Mouse (Mus musculus): ENCODE measurements around the gene Zfp362. TPM values are rescaled to one million over a fixed set of nuclear protein-coding genes. Genes with fewer than 3 reads are reported as not detected.

Gene Zfp362
- polyA plus RNA-seq, 1 experiment from 2014 or later: 44.7 TPM

DNA sequence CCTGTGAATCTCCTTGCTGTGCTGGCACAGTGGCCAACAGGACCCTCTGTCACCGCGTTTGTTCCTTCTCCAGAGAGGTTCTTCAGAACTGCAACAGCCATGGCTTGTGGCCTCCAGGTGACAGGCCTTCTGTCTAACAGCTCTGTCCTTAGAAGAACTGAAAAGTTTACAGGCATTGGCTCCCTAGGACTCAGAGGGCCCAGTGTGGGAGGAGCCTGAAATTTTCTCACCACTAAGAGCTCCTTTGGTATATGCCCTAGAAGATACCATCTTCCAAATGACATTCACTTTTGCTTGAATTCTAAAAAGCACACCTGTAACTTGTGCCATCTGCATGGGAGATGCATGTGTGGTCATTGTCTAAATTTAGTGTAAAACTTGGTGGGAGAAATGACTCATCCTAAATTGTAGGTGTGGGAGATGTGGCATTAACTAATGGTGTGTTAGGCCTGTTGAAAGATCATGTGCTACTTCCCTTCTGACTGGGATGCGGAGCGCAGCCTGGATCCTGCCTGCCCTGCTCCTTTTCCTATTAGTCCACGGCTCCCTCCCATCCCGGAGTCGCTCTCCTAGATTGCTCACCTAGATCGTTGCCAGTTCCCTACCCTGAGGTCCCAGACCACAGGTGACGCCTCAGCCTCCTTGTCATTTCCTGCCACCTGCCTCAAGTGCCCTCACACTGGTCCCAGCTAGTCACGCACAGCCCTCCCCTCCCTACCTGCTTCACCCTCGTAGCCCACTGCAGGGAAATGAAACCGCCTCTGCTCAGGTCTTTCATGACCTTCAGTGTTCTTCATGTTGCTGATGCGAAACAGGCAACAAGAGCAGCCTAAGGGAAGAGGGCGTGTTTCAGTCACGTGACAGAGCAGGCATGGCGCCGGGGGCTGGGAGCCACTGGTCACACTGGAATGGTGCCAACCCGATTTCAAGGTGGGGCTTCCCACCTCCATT lies 70.8 kb downstream of the Zfp362 start:
- no peak overlapping the region for H3K4me2 ChIP-seq (ENCODE audit: low read depth, severe bottlenecking)
- no peak overlapping the region; the same call in 1 of the 2 replicates for H3K27ac ChIP-seq (replicated peaks; ENCODE audit: low read depth, low read length)
- peaks cover 33% of the 10 kb centered on the region for H3K4me1 ChIP-seq (ENCODE audit: control insufficient read depth, insufficient read depth, low read length)
- DNase-seq (ENCODE audit: low spot score) (no peak), ATAC-seq (ENCODE audit: insufficient number of reproducible peaks, low FRiP score, low TSS enrichment, low read depth) (no peak)
- no peak overlapping the region for H3K9ac ChIP-seq (ENCODE audit: low read length)
- no peak overlapping the region for H3K4me3 ChIP-seq (ENCODE audit: low read depth, low read length)
- no peaks in the 10 kb centered on the region for H3K27me3 ChIP-seq (ENCODE audit: control insufficient read depth, insufficient read depth, low read length)
- H3K36me3 ChIP-seq (ENCODE audit: control insufficient read depth, insufficient read depth, low read length): peaks cover 5% of the 10 kb centered on the region; the same call in 1 of the 2 replicates
- 82% methylated on average over 18 of the region's 18 CpGs for WGBS
- H3K9me3 ChIP-seq (ENCODE audit: control insufficient read depth, low read length): no peaks in the 10 kb centered on the region

DNA sequence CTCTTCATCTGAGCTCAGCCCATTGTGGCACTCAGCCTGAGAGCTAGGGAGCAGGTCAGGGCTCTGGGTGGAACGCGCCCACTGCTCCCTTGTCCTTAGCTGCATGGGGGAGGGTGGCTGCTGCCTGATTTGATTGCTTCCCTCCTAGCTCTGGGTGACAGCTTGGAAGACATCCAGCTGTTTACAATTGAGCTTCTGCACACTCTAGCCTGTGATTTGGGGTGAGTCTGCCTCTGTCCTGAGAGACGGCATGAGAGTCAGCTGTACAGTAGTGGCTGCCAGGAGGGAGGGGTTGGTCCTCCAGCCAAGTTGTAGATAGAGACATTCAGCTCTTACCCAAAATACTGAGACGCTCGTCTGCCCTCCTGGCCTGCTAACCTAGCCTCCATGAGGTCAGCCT lies 71.6 kb downstream of the Zfp362 start:
- Histone ChIP-seq H3K4me2 (ENCODE audit: low read depth, severe bottlenecking) (no peak overlapping the region), H3K4me1 (ENCODE audit: control insufficient read depth, insufficient read depth, low read length) (peaks cover 41% of the 10 kb centered on the region), H3K4me3 (ENCODE audit: low read depth, low read length) (no peak overlapping the region), H3K9me3 (ENCODE audit: control insufficient read depth, low read length) (no peaks in the 10 kb centered on the region), H3K36me3 (ENCODE audit: control insufficient read depth, insufficient read depth, low read length) (peaks cover 5% of the 10 kb centered on the region; the same call in 1 of the 2 replicates), H3K27me3 (ENCODE audit: control insufficient read depth, insufficient read depth, low read length) (no peaks in the 10 kb centered on the region), H3K27ac (replicated peaks; ENCODE audit: low read depth, low read length) (no peak overlapping the region), H3K9ac (ENCODE audit: low read length) (no peak overlapping the region)
- WGBS: 71% methylated on average over 5 of the region's 5 CpGs
- no peak for DNase-seq (ENCODE audit: low spot score)
- no peak for ATAC-seq (ENCODE audit: insufficient number of reproducible peaks, low FRiP score, low TSS enrichment, low read depth)

DNA sequence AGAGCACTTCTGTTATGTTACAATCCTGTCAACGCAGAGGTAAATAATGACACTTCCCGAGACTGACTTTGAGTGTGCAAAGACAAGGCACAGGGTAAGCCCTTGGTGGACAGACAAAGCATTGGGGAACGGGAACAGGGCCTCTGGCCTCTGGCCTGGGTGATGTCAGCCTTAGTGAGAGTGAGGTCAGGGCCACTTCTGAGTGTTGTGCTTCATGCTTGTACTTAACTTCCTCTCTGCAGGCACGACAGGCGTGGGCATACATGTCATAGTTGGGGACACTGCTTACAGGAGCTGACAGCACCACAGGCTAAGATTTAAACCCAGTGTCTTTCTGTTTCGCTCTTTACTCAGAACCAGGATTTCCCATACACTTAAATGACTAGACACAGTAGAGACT lies 72.3 kb downstream of the Zfp362 start:
- DNase-seq (ENCODE audit: low spot score) (no peak), ATAC-seq (ENCODE audit: insufficient number of reproducible peaks, low FRiP score, low TSS enrichment, low read depth) (no peak)
- Histone ChIP-seq H3K4me2 (ENCODE audit: low read depth, severe bottlenecking) (no peak overlapping the region), H3K4me3 (ENCODE audit: low read depth, low read length) (no peak overlapping the region), H3K9ac (ENCODE audit: low read length) (no peak overlapping the region), H3K27ac (replicated peaks; ENCODE audit: low read depth, low read length) (no peak overlapping the region), H3K36me3 (ENCODE audit: control insufficient read depth, insufficient read depth, low read length) (peaks cover 5% of the 10 kb centered on the region; the same call in 1 of the 2 replicates), H3K4me1 (ENCODE audit: control insufficient read depth, insufficient read depth, low read length) (peaks cover 48% of the 10 kb centered on the region), H3K9me3 (ENCODE audit: control insufficient read depth, low read length) (no peaks in the 10 kb centered on the region), H3K27me3 (ENCODE audit: control insufficient read depth, insufficient read depth, low read length) (no peaks in the 10 kb centered on the region)
- WGBS: 67% methylated on average over 6 of the region's 6 CpGs

DNA sequence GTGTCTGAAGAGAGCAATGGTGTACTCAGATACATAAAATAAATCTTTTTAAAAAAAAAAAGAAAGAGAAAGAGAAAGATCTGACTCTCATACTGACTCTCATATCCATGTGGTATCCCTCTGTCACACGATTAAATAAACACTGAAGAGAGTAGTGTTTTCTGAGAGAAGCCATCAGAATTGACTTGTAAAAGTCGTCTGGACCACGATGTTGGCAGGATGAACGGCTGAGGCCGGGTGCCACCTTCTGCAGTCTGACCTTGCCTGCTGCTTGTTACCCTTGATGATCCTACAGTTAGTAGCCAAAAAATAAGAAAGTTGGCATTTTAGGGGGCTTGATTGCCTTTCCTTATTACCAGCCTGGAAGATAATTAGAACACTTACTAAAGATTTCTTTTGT lies 73.1 kb downstream of the Zfp362 start:
- no peak overlapping the region for H3K4me2 ChIP-seq (ENCODE audit: low read depth, severe bottlenecking)
- H3K9me3 ChIP-seq (ENCODE audit: control insufficient read depth, low read length): no peaks in the 10 kb centered on the region
- no peak for ATAC-seq (ENCODE audit: insufficient number of reproducible peaks, low FRiP score, low TSS enrichment, low read depth)
- no peak overlapping the region for H3K4me3 ChIP-seq (ENCODE audit: low read depth, low read length)
- no peaks in the 10 kb centered on the region for H3K27me3 ChIP-seq (ENCODE audit: control insufficient read depth, insufficient read depth, low read length)
- H3K9ac ChIP-seq (ENCODE audit: low read length): no peak overlapping the region
- DNase-seq (ENCODE audit: low spot score): no peak
- WGBS: 74% methylated on average over 5 of the region's 5 CpGs
- H3K36me3 ChIP-seq (ENCODE audit: control insufficient read depth, insufficient read depth, low read length): peaks cover 5% of the 10 kb centered on the region; the same call in 1 of the 2 replicates
- no peak overlapping the region for H3K27ac ChIP-seq (replicated peaks; ENCODE audit: low read depth, low read length)
- peaks cover 49% of the 10 kb centered on the region for H3K4me1 ChIP-seq (ENCODE audit: control insufficient read depth, insufficient read depth, low read length)

DNA sequence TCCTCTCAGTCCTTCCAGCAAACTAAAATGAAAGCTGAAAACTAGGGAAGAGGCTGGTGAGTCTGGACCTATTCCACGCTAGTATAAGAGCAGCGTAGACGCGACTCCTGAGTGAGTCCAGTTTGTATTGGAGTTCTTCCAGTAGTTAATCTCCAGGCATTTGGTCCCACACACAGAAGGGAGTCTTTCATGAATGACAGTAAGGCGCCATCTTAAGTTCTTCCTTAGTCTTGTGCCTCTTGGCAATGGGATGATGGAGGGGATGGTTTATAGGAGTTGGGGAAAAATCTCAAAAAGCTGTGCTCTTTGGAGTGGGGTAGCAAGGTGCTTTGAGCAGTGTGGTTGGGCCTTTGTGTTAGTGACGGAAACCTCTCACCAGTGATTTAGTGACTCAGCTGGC lies 75.6 kb downstream of the Zfp362 start:
- H3K27me3 ChIP-seq (ENCODE audit: control insufficient read depth, insufficient read depth, low read length): peaks cover 5% of the 10 kb centered on the region; the same call in 1 of the 2 replicates
- no peak for DNase-seq (ENCODE audit: low spot score)
- 90% methylated on average over 6 of the region's 6 CpGs for WGBS
- peaks cover 2% of the 10 kb centered on the region; the same call in 1 of the 2 replicates for H3K36me3 ChIP-seq (ENCODE audit: control insufficient read depth, insufficient read depth, low read length)
- ATAC-seq (ENCODE audit: insufficient number of reproducible peaks, low FRiP score, low TSS enrichment, low read depth): no peak
- H3K27ac ChIP-seq (replicated peaks; ENCODE audit: low read depth, low read length): no peak overlapping the region
- peak overlapping the region; percentile 93 for H3K4me2 ChIP-seq (ENCODE audit: low read depth, severe bottlenecking)
- no peak overlapping the region for H3K9ac ChIP-seq (ENCODE audit: low read length)
- no peaks in the 10 kb centered on the region for H3K9me3 ChIP-seq (ENCODE audit: control insufficient read depth, low read length)
- peaks cover 40% of the 10 kb centered on the region for H3K4me1 ChIP-seq (ENCODE audit: control insufficient read depth, insufficient read depth, low read length)
- 0 out of 2 replicates have a peak overlapping the region, but pooled peaks have one; percentile 3 for H3K4me3 ChIP-seq (ENCODE audit: low read depth, low read length)

DNA sequence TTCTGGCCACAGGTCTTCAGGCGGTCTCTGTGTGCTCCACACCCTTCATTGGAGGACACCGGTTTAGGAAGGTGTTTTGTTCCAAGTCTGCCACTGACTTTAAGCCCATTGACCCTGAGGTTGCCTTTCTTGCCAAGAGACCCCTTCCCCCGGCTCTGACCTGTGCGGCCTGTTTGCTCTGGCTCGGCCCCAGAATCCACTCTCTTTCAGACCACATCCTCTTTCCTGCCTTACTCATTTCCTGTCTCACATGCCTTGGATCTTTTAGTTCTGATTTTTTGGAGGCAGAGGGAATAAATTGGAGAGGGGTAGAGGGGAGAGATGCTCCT lies 76.2 kb downstream of the Zfp362 start:
- Histone ChIP-seq H3K4me2 (ENCODE audit: low read depth, severe bottlenecking) (peak overlapping the region; percentile 93), H3K9me3 (ENCODE audit: control insufficient read depth, low read length) (no peaks in the 10 kb centered on the region), H3K27ac (replicated peaks; ENCODE audit: low read depth, low read length) (0 out of 2 replicates have a peak overlapping the region, but pooled peaks have one; percentile 2), H3K36me3 (ENCODE audit: control insufficient read depth, insufficient read depth, low read length) (peaks cover 2% of the 10 kb centered on the region; the same call in 1 of the 2 replicates), H3K4me1 (ENCODE audit: control insufficient read depth, insufficient read depth, low read length) (peaks cover 36% of the 10 kb centered on the region), H3K9ac (ENCODE audit: low read length) (peak overlapping the region; percentile 22; the same call in 1 of the 2 replicates), H3K4me3 (ENCODE audit: low read depth, low read length) (peak overlapping the region; percentile 93), H3K27me3 (ENCODE audit: control insufficient read depth, insufficient read depth, low read length) (peaks cover 5% of the 10 kb centered on the region; the same call in 1 of the 2 replicates)
- ATAC-seq (ENCODE audit: insufficient number of reproducible peaks, low FRiP score, low TSS enrichment, low read depth): no peak
- no peak for DNase-seq (ENCODE audit: low spot score)
- 40% methylated on average over 5 of the region's 5 CpGs for WGBS

DNA sequence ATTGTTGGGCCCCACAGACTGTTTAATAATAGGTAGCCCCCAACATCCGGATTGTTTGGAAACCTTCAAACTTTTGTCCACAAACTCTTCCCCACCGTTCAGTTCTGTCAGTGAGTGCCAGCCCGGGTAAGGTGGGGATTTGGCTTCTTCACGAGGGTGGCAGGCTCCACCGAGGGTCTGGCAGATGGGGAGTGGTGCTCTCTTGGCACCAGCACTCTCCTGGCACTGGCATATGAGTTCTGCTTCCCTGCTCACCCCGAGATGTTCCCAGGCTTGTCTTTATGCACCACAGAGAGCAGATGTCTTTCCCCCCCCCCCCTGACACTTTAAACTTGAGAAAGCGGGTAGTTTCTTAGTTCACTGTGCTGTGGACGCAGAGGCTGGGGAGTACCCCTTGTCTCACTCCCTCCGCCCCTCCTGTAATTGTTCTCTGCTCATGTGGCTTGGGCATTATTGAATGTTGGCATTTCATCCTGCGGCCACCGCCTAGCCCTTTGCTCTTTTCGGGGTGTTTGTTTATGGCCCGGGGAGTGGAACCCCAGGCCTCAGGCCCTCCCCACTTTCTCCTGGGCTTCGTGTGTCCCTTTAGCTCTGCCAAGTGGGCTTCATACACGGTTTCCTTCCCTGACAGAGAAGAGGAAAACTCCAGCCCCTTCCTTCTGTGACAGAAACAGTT lies 76.7 kb downstream of the Zfp362 start:
- no peak for DNase-seq (ENCODE audit: low spot score)
- no peak for ATAC-seq (ENCODE audit: insufficient number of reproducible peaks, low FRiP score, low TSS enrichment, low read depth)

DNA sequence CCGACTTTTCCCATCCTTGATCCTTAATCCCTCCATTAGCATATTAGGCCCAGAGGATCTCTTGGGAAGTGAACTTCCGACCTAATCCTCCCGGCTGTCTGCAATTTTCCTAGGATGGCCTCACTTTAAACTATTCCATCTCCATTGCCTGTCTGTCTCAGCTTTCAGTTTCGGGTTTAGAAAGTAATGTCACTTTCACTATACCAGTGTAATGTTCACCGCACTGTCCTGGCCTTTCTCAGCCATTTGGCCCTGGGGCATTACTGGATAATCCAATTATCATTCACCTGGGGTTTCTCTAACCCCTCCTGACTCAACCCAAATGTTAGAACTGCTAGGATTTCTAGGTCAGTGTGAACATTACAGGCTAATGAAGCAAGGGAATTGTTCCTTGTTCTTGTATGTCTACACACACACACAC lies 77.4 kb downstream of the Zfp362 start:
- DNase-seq (ENCODE audit: low spot score): no peak
- no peaks in the 10 kb centered on the region for H3K9me3 ChIP-seq (ENCODE audit: control insufficient read depth, low read length)
- H3K27ac ChIP-seq (replicated peaks; ENCODE audit: low read depth, low read length): no peak overlapping the region
- H3K4me3 ChIP-seq (ENCODE audit: low read depth, low read length): peak overlapping the region; percentile 93
- peak overlapping the region; percentile 93 for H3K4me2 ChIP-seq (ENCODE audit: low read depth, severe bottlenecking)
- WGBS: 0% methylated on average over 5 of the region's 5 CpGs
- H3K4me1 ChIP-seq (ENCODE audit: control insufficient read depth, insufficient read depth, low read length): peaks cover 33% of the 10 kb centered on the region
- peaks cover 2% of the 10 kb centered on the region; the same call in 1 of the 2 replicates for H3K36me3 ChIP-seq (ENCODE audit: control insufficient read depth, insufficient read depth, low read length)
- ATAC-seq (ENCODE audit: insufficient number of reproducible peaks, low FRiP score, low TSS enrichment, low read depth): no peak
- H3K27me3 ChIP-seq (ENCODE audit: control insufficient read depth, insufficient read depth, low read length): peaks cover 5% of the 10 kb centered on the region; the same call in 1 of the 2 replicates
- H3K9ac ChIP-seq (ENCODE audit: low read length): peak overlapping the region; percentile 99

More for the DNA sequence above, 76.7 kb downstream of the Zfp362 start:
- Histone ChIP-seq H3K9ac (ENCODE audit: low read length) (peak overlapping the region; percentile 99), H3K27ac (replicated peaks; ENCODE audit: low read depth, low read length) (0 out of 2 replicates have a peak overlapping the region, but pooled peaks have one; percentile 2), H3K4me2 (ENCODE audit: low read depth, severe bottlenecking) (peak overlapping the region; percentile 93), H3K4me1 (ENCODE audit: control insufficient read depth, insufficient read depth, low read length) (peaks cover 35% of the 10 kb centered on the region), H3K9me3 (ENCODE audit: control insufficient read depth, low read length) (no peaks in the 10 kb centered on the region), H3K27me3 (ENCODE audit: control insufficient read depth, insufficient read depth, low read length) (peaks cover 5% of the 10 kb centered on the region; the same call in 1 of the 2 replicates), H3K4me3 (ENCODE audit: low read depth, low read length) (peak overlapping the region; percentile 93), H3K36me3 (ENCODE audit: control insufficient read depth, insufficient read depth, low read length) (peaks cover 2% of the 10 kb centered on the region; the same call in 1 of the 2 replicates)
- 32% methylated on average over 15 of the region's 15 CpGs for WGBS

All from limb, embryonic 11.5 days (tissue).